Mouse (Mus musculus): Measurements from ENCODE around the gene Proser1. TPM values are rescaled to one million over a fixed set of nuclear protein-coding genes. Genes with fewer than 3 reads are reported as not detected.

The Proser1 gene
- polyA plus RNA-seq, 1 experiment from 2014 or later: 11.2 TPM

DNA sequence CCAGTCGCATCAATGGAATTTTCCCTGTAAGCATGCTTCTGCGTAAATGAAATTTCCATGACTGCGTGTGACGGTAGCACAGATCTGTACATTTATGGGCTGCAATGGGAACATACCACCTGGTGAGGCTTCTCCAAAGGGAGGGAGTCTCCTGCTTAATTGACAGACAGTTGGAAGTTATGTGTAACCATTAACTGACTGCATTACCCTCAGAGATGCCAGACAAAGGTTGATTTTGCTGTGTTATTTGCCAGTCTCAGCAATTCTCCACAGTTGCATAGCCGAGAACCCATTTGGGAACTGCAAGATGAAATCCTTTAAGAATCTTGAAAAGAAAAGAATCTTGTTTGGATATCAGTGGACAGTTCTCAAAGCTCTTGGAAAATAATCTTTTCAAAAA is 8.6 kb downstream of the Proser1 start:
- Histone ChIP-seq H3K4me2 (ENCODE audit: low read depth, low read length) (no peak overlapping the region), H3K36me3 (ENCODE audit: control insufficient read depth, insufficient read depth) (peaks cover 50% of the 10 kb centered on the region), H3K27ac (ENCODE audit: low read length) (no peak overlapping the region), H3K4me3 (ENCODE audit: low read length) (no peak overlapping the region), H3K27me3 (ENCODE audit: control insufficient read depth, insufficient read depth, low read length) (no peaks in the 10 kb centered on the region), H3K9me3 (replicated peaks; ENCODE audit: control insufficient read depth, low read length) (no peaks in the 10 kb centered on the region), H3K9ac (ENCODE audit: low read length) (no peak overlapping the region), H3K4me1 (ENCODE audit: control insufficient read depth, insufficient read depth, low read length) (no peaks in the 10 kb centered on the region)
- ATAC-seq (replicated peaks; ENCODE audit: extremely low read depth, insufficient read depth, low FRiP score): no peak
- 99% methylated on average over 5 of the region's 5 CpGs for WGBS

DNA sequence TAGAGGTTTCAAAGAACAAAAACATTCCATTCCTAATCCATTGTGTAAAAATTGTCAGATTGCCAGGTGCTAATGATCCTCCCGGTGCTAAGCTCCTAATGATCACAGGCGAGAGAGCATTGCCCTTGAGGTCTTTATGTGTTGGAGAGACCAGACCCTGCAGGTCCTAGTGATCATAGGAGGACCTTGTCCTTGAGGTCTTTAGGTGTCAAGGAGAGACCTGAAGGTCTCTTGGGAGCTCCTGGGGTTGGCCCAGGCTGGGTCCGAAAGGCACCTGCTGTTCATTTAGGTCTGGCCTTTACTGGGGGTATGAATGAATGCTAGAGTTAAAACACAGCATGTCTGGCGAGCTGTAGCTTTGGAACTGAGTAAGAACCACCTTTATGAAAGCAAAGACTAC is 10.7 kb downstream of the Proser1 start:
- Histone ChIP-seq H3K27ac (ENCODE audit: low read length) (no peak overlapping the region), H3K4me3 (ENCODE audit: low read length) (no peak overlapping the region), H3K36me3 (ENCODE audit: control insufficient read depth, insufficient read depth) (peaks cover 65% of the 10 kb centered on the region), H3K4me2 (ENCODE audit: low read depth, low read length) (no peak overlapping the region), H3K9ac (ENCODE audit: low read length) (no peak overlapping the region), H3K4me1 (ENCODE audit: control insufficient read depth, insufficient read depth, low read length) (no peaks in the 10 kb centered on the region), H3K27me3 (ENCODE audit: control insufficient read depth, insufficient read depth, low read length) (no peaks in the 10 kb centered on the region), H3K9me3 (replicated peaks; ENCODE audit: control insufficient read depth, low read length) (no peaks in the 10 kb centered on the region)
- ATAC-seq (replicated peaks; ENCODE audit: extremely low read depth, insufficient read depth, low FRiP score): no peak
- WGBS: 74% methylated on average over 4 of the region's 4 CpGs

DNA sequence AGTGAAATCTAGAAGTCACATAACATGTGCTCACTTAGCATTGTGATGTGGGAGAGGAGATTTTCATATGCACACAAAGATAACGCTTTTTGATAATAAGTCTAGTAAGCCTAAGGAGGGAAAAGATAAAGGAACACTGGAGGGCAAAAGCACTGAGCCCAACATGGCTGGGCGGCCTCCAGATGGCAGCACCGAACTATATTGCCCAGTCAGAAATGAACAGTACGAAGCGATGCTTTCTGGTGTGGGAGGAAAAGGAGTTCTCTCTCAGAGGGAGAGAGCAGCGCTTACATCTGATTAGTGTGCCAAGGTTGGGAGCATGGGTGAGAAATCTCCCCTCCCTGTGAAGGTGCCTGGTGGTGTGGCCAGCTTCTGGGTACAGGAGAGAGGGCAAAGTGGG is 12.4 kb downstream of the Proser1 start:
- Histone ChIP-seq H3K36me3 (ENCODE audit: control insufficient read depth, insufficient read depth) (peaks cover 71% of the 10 kb centered on the region), H3K4me3 (ENCODE audit: low read length) (no peak overlapping the region), H3K9ac (ENCODE audit: low read length) (no peak overlapping the region), H3K4me1 (ENCODE audit: control insufficient read depth, insufficient read depth, low read length) (no peaks in the 10 kb centered on the region), H3K27me3 (ENCODE audit: control insufficient read depth, insufficient read depth, low read length) (no peaks in the 10 kb centered on the region), H3K4me2 (ENCODE audit: low read depth, low read length) (no peak overlapping the region), H3K27ac (ENCODE audit: low read length) (no peak overlapping the region), H3K9me3 (replicated peaks; ENCODE audit: control insufficient read depth, low read length) (no peaks in the 10 kb centered on the region)
- 56% methylated on average over 6 of the region's 6 CpGs for WGBS
- no peak for ATAC-seq (replicated peaks; ENCODE audit: extremely low read depth, insufficient read depth, low FRiP score)

DNA sequence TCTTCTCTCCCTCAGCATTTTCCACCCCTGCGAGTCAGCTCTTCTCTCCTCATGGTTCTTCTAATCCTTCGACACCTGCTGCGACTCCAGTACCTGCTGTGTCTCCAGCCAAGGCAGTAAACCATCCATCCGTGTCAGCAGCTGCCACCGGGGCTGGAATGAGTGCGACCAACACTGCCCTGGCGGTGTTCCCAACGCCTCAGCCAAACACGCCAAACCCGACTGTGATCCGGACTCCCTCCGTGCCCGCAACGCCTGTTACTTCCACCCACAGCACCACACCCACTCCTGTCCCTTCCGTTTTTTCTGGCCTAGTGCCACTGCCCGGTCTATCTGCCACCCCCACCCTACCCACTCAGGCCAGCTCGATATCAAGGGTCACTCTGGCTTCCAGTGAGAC is 14.0 kb downstream of the Proser1 start:
- H3K4me2 ChIP-seq (ENCODE audit: low read depth, low read length): no peak overlapping the region
- no peaks in the 10 kb centered on the region for H3K27me3 ChIP-seq (ENCODE audit: control insufficient read depth, insufficient read depth, low read length)
- H3K4me1 ChIP-seq (ENCODE audit: control insufficient read depth, insufficient read depth, low read length): no peaks in the 10 kb centered on the region
- H3K36me3 ChIP-seq (ENCODE audit: control insufficient read depth, insufficient read depth): peaks cover 68% of the 10 kb centered on the region
- 79% methylated on average over 17 of the region's 17 CpGs for WGBS
- H3K27ac ChIP-seq (ENCODE audit: low read length): no peak overlapping the region
- no peak overlapping the region for H3K4me3 ChIP-seq (ENCODE audit: low read length)
- H3K9me3 ChIP-seq (replicated peaks; ENCODE audit: control insufficient read depth, low read length): no peaks in the 10 kb centered on the region
- no peak for ATAC-seq (replicated peaks; ENCODE audit: extremely low read depth, insufficient read depth, low FRiP score)
- no peak overlapping the region for H3K9ac ChIP-seq (ENCODE audit: low read length)

DNA sequence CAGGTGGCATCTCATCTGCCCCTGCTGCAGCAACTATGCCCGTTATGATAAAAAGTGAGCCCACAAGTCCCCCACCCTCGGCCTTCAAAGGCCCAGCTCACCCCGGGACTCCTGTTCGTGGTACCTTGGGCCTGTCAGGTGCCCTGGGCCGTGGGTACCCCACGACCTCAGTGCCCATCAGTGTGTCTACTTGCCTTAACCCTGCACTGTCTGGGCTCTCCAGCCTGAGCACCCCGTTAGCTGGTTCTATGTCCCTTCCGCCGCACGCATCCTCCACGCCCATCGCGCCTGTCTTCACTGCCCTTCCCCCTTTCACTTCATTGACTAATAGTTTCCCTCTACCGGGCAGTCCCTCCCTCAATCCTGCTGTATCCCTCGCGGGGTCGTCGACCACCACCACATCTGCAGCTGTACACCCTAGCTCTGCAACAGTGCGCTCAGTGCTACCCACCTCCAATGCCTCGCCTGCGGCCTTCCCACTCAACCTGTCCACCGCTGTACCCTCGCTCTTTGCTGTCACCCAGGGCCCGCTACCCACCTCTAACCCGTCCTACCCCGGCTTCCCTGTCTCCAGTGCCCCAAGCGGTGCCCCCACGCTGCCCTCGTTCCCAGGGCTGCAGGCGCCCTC is 15.1 kb downstream of the Proser1 start:
- H3K9me3 ChIP-seq (replicated peaks; ENCODE audit: control insufficient read depth, low read length): no peaks in the 10 kb centered on the region
- no peak overlapping the region for H3K27ac ChIP-seq (ENCODE audit: low read length)
- H3K36me3 ChIP-seq (ENCODE audit: control insufficient read depth, insufficient read depth): peaks cover 58% of the 10 kb centered on the region
- H3K4me2 ChIP-seq (ENCODE audit: low read depth, low read length): no peak overlapping the region
- no peaks in the 10 kb centered on the region for H3K27me3 ChIP-seq (ENCODE audit: control insufficient read depth, insufficient read depth, low read length)
- H3K9ac ChIP-seq (ENCODE audit: low read length): no peak overlapping the region
- H3K4me3 ChIP-seq (ENCODE audit: low read length): no peak overlapping the region
- WGBS: 95% methylated on average over 30 of the region's 30 CpGs
- H3K4me1 ChIP-seq (ENCODE audit: control insufficient read depth, insufficient read depth, low read length): no peaks in the 10 kb centered on the region
- ATAC-seq (replicated peaks; ENCODE audit: extremely low read depth, insufficient read depth, low FRiP score): no peak

DNA sequence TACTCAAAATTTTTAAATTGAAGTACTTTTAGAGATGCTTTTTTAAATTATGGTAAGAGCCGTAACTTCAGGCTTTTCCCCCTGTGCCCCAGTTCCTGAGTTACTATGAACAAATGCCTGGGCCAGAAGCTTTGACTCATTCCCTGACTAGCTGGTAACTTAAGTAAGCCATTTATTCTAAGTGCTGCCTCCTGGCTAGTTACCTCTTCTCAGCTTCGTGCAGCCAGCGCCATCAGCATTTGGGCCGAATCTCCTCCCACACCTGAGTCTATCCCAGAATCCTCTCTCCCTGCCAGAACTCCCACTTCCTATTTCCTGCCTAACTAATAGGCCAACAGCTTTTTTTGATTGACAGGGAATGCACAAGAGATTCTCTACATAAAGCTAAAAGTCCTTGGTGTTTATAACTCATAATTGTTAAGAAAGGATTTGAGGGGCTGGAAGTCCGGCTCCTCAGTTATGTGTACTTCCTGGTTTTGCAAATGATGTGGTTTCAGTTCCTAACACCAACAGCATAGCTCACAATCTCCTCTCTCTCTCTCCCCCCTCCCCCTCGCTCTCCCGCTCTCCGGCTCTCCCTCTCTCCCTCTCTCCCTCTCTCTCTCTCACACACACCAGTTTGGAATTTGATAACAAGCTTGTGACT is 20.1 kb downstream of the Proser1 start:
- no peaks in the 10 kb centered on the region for H3K27me3 ChIP-seq (ENCODE audit: control insufficient read depth, insufficient read depth, low read length)
- peaks cover 12% of the 10 kb centered on the region for H3K4me1 ChIP-seq (ENCODE audit: control insufficient read depth, insufficient read depth, low read length)
- no peak overlapping the region for H3K27ac ChIP-seq (ENCODE audit: low read length)
- peaks cover 27% of the 10 kb centered on the region for H3K36me3 ChIP-seq (ENCODE audit: control insufficient read depth, insufficient read depth)
- H3K9me3 ChIP-seq (replicated peaks; ENCODE audit: control insufficient read depth, low read length): no peaks in the 10 kb centered on the region
- no peak overlapping the region for H3K9ac ChIP-seq (ENCODE audit: low read length)
- no peak for ATAC-seq (replicated peaks; ENCODE audit: extremely low read depth, insufficient read depth, low FRiP score)
- H3K4me3 ChIP-seq (ENCODE audit: low read length): no peak overlapping the region
- H3K4me2 ChIP-seq (ENCODE audit: low read depth, low read length): no peak overlapping the region
- 74% methylated on average over 8 of the region's 8 CpGs for WGBS

DNA sequence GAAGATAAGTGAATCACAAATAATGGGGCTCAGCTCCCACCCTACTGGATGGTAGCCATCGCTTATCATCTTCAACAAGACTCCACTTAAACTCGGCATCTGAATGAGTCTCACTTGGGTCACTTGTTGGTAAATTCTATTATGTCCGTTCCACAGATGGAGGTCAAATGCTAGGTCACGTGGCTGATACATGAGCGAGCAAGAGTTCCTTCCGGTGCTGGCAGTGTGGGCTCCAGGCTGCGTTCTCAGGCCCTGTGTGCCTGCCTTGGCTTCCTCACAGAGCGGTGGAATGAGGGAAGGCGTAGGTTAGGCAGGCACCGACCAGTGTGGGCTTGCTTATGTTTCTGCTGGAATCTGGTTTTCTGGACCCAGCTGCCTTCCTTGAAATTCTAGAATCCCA is 23.1 kb downstream of the Proser1 start:
- no peak overlapping the region for H3K9ac ChIP-seq (ENCODE audit: low read length)
- H3K36me3 ChIP-seq (ENCODE audit: control insufficient read depth, insufficient read depth): peaks cover 6% of the 10 kb centered on the region
- H3K9me3 ChIP-seq (replicated peaks; ENCODE audit: control insufficient read depth, low read length): no peaks in the 10 kb centered on the region
- ATAC-seq (replicated peaks; ENCODE audit: extremely low read depth, insufficient read depth, low FRiP score): peak; percentile 49; the same call in 1 of the 2 replicates
- no peak overlapping the region for H3K4me2 ChIP-seq (ENCODE audit: low read depth, low read length)
- H3K27ac ChIP-seq (ENCODE audit: low read length): peak overlapping the region; percentile 61
- WGBS: 56% methylated on average over 10 of the region's 10 CpGs
- H3K27me3 ChIP-seq (ENCODE audit: control insufficient read depth, insufficient read depth, low read length): no peaks in the 10 kb centered on the region
- H3K4me3 ChIP-seq (ENCODE audit: low read length): no peak overlapping the region
- H3K4me1 ChIP-seq (ENCODE audit: control insufficient read depth, insufficient read depth, low read length): peaks cover 12% of the 10 kb centered on the region

DNA sequence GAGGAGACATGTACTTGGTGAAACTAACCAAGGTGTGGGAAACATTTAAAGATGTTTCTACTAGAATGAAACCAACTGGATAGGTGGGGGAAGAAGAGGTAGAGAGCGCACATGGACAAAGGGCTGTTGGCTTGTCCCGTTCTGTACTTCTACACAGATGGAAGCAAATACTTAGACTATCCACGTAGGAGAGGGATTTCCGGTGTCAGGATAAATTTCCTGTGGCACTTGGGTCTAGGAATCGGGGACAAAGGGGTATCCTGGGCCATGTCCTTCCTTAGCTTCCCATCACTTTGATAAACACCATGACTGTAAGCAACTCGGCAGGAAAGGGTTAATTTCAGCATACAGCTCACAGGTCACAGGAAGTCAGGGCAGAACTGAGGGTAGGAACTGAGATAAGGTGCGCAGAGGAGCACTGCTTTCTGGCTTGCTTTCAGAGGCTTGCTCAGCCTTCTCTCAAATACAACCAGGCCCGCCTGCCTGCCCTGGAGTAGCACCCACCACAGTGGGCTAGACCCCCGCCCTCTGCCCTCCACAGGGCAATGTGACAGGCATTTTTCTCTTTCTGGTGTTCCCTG is 23.6 kb downstream of the Proser1 start:
- WGBS: 47% methylated on average over 9 of the region's 9 CpGs
- peak; percentile 80 for ATAC-seq (replicated peaks; ENCODE audit: extremely low read depth, insufficient read depth, low FRiP score)
- peak overlapping the region; percentile 61 for H3K27ac ChIP-seq (ENCODE audit: low read length)
- H3K9me3 ChIP-seq (replicated peaks; ENCODE audit: control insufficient read depth, low read length): no peaks in the 10 kb centered on the region
- H3K36me3 ChIP-seq (ENCODE audit: control insufficient read depth, insufficient read depth): peaks cover 2% of the 10 kb centered on the region
- peak overlapping the region; percentile 31 for H3K9ac ChIP-seq (ENCODE audit: low read length)
- no peaks in the 10 kb centered on the region for H3K27me3 ChIP-seq (ENCODE audit: control insufficient read depth, insufficient read depth, low read length)
- H3K4me1 ChIP-seq (ENCODE audit: control insufficient read depth, insufficient read depth, low read length): peaks cover 12% of the 10 kb centered on the region
- H3K4me3 ChIP-seq (ENCODE audit: low read length): no peak overlapping the region
- peak overlapping the region; percentile 12; the same call in 1 of the 2 replicates for H3K4me2 ChIP-seq (ENCODE audit: low read depth, low read length)

DNA sequence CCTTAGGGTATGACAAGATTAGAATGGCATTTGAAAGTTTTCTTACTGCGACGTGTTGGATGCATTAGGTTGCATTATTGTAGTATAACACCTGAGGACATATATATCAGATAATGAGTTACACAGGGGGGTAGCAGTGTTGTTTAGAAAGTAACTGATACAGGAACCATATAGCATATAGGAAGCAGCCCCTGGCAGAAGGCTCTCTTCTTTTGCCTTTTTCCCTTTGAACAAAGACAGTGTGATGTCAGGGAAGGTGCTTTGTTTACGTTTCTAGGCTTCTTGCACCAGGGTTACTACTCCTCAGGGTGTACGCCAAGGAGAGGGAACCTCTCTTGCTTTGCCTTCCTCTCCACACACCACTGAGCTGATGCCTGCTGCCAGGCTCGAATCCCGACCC is 24.9 kb downstream of the Proser1 start, which contains the start of gene Stoml3:
Gene Stoml3, plus strand, starts transcription at position 301 of the 400 bp plus-strand sequence.
- no peak within 1 kb of the TSS for H3K4me2 ChIP-seq (ENCODE audit: low read depth, low read length)
- no peaks in the 10 kb centered on the region for H3K36me3 ChIP-seq (ENCODE audit: control insufficient read depth, insufficient read depth)
- H3K9ac ChIP-seq (ENCODE audit: low read length): peak within 1 kb of the TSS; percentile 31
- WGBS: 78% methylated on average over 6 of the region's 6 CpGs
- H3K4me1 ChIP-seq (ENCODE audit: control insufficient read depth, insufficient read depth, low read length): peaks cover 12% of the 10 kb centered on the region
- no peak for ATAC-seq (replicated peaks; ENCODE audit: extremely low read depth, insufficient read depth, low FRiP score)
- H3K27me3 ChIP-seq (ENCODE audit: control insufficient read depth, insufficient read depth, low read length): no peaks in the 10 kb centered on the region
- no peak within 1 kb of the TSS; the same call in 1 of the 2 replicates for H3K27ac ChIP-seq (ENCODE audit: low read length)
- H3K4me3 ChIP-seq (ENCODE audit: low read length): no peak within 1 kb of the TSS
- no peaks in the 10 kb centered on the region for H3K9me3 ChIP-seq (replicated peaks; ENCODE audit: control insufficient read depth, low read length)

Data from heart, embryonic 16.5 days (tissue).